Mouse (Mus musculus) neural tube, embryonic 14.5 days (tissue): Measurements from ENCODE around the gene 0610010K14Rik. TPM values are rescaled to one million over a fixed set of nuclear protein-coding genes. Genes with fewer than 3 reads are reported as not detected.

ENCODE experiments used
- ATAC-seq: fragments of 200-750 bp; cut with Nextera tagmentation; 2 replicates; pipeline ENCODE4 v1.8.0; 2017; ENCODE audit warnings: low read depth, mild to moderate bottlenecking, moderate TSS enrichment, moderate library complexity
- H3K27ac ChIP-seq: fragments of 300-500 bp; sonication (generic); 2 replicates; pipeline ENCODE4 v1.5.1; 2014; ENCODE audit warnings: low read depth, mild to moderate bottlenecking, control low read depth, low read length, moderate library complexity, mixed read lengths
- H3K27me3 ChIP-seq: fragments of 300-500 bp; sonication (generic); 2 replicates; pipeline ENCODE4 v1.6.1; 2014; ENCODE audit warnings: low read length; ENCODE audit not compliant: control insufficient read depth, insufficient read depth
- H3K36me3 ChIP-seq: fragments of 300-500 bp; sonication (generic); 2 replicates; pipeline ENCODE4 v1.6.1; 2014; ENCODE audit warnings: low read length, mixed read lengths; ENCODE audit not compliant: control insufficient read depth, insufficient read depth
- H3K4me1 ChIP-seq: fragments of 300-500 bp; sonication (generic); 2 replicates; pipeline ENCODE4 v1.6.1; 2014; ENCODE audit warnings: low read length; ENCODE audit not compliant: control insufficient read depth, insufficient read depth
- H3K4me2 ChIP-seq: fragments of 300-500 bp; sonication (generic); 2 replicates; pipeline ENCODE4 v1.6.1; 2014; ENCODE audit warnings: mild to moderate bottlenecking, low read depth, low read length, control low read depth
- H3K4me3 ChIP-seq: fragments of 300-500 bp; sonication (generic); 2 replicates; pipeline ENCODE4 v1.5.1; 2014; ENCODE audit warnings: low read depth, low read length, control low read depth, mixed read lengths
- H3K9ac ChIP-seq: fragments of 300-500 bp; sonication (generic); replicated peaks from 2 replicates; pipeline ENCODE4 v1.6.1; 2014; ENCODE audit warnings: low read depth, mild to moderate bottlenecking, control low read depth, low read length, mixed read lengths
- H3K9me3 ChIP-seq: fragments of 300-500 bp; sonication (generic); 2 replicates; pipeline ENCODE4 v1.6.1; 2016; ENCODE audit warnings: low read length; ENCODE audit not compliant: control insufficient read depth
- WGBS: fragments of 180-500 bp; shearing (Covaris S2); extraction: QIAGEN DNeasy Blood & Tissue Kit; methylation state at CpG from one replicate; pipeline ENCODE4 v1.1.7; 2014; 5-methylcytosine and 5-hydroxymethylcytosine counted together
- polyA plus RNA-seq: library from polyadenylated mRNA; unstranded; fragments of >200 nt; fragmentation: Nextera tagmentation; extraction: Ambion mirVana; gene quantifications from 2 replicates; pipeline ENCODE4 v1.2.1, GENCODE M21; 2014

0610010K14Rik gene
- polyA plus RNA-seq, 1 experiment from 2014 or later = 161 TPM

DNA sequence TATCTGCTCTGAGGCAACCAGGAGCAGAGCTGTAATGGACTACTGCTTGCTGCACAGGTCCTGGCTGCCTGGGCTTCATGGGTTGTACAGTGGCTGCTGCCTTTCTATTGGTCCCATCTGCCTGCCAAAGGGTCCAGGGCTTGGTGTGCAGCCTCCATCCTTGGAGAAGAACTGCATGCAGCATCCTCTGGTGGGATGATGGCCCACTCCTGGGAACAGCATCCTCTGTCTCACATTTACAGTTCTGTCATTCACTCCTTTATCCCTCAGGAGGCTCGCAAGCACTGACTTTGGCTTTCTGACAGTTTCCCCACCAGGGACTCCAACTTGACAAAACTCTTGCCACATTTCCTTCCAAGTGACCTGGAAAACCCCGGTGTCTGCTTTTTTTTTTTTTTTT lies 30.9 kb downstream of the 0610010K14Rik start:
- 87% methylated on average over 2 of the region's 2 CpGs for WGBS
- Histone ChIP-seq H3K27me3 (no peaks in the 10 kb centered on the region), H3K4me1 (no peaks in the 10 kb centered on the region), H3K9ac (no peak overlapping the region), H3K4me2 (no peak overlapping the region), H3K9me3 (no peaks in the 10 kb centered on the region), H3K4me3 (no peak overlapping the region), H3K36me3 (no peaks in the 10 kb centered on the region), H3K27ac (no peak overlapping the region)
- no peak for ATAC-seq

DNA sequence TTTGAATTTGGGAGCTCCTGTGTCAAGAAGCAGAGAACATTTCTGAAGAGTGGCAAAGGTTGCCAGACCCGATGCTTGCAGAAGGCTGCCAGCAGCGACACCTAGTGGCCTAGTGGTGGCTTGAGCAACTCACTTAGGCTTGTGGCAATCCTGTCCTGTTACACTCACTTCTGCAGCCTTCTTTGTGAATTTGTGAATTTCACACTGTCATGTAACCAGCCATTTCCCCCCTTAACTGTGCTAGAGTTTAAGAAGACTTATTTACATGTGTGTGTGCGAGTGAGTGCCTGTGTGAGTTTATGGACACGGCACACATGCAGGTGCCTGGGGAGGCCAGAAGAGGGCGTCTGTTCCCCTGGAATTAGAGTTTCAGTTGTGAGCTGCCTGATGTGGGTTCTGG lies 36.0 kb downstream of the 0610010K14Rik start:
- Histone ChIP-seq H3K36me3 (no peaks in the 10 kb centered on the region), H3K9ac (no peak overlapping the region), H3K27me3 (no peaks in the 10 kb centered on the region), H3K4me2 (no peak overlapping the region), H3K4me3 (no peak overlapping the region), H3K4me1 (no peaks in the 10 kb centered on the region), H3K27ac (no peak overlapping the region), H3K9me3 (no peaks in the 10 kb centered on the region)
- no peak for ATAC-seq
- 36% methylated on average over 5 of the region's 5 CpGs for WGBS

DNA sequence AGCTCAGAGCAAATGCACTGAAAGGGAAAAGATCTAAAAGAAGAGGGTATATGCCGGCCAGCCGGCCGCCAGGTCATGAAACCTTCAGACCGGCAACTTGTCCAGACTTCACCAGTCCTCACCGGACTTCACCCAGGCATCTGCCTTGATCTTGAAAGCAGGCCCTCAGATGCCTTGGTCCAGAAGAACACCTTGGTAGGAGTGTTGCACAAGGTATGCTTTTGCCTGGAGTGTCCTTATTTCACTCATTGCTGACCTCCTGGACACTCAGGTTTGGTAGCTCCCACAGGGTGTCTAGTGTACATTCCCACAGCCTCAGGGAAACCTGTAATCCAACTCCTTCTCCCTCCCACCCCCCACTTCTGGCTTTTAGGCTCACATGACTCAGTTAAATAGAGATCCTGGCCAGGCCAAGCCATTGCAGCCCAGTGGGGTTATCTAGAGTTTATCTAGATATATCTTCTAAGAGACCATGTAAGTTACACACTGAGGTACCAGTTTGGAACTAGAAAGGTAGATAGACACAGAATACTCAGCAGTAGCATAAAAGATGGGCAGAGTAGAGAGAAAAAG lies 37.6 kb downstream of the 0610010K14Rik start:
- Histone ChIP-seq H3K4me1 (no peaks in the 10 kb centered on the region), H3K36me3 (no peaks in the 10 kb centered on the region), H3K27ac (no peak overlapping the region), H3K9ac (no peak overlapping the region), H3K9me3 (no peaks in the 10 kb centered on the region), H3K4me2 (no peak overlapping the region), H3K27me3 (no peaks in the 10 kb centered on the region), H3K4me3 (no peak overlapping the region)
- no peak for ATAC-seq
- WGBS = 85% methylated on average over 5 of the region's 5 CpGs

GRCm38 (mm10) chr11:70199107-70199506 lies 38.6 kb downstream of the 0610010K14Rik start:
- Histone ChIP-seq H3K27me3 (no peaks in the 10 kb centered on the region), H3K4me1 (no peaks in the 10 kb centered on the region), H3K27ac (no peak overlapping the region), H3K36me3 (no peaks in the 10 kb centered on the region), H3K4me2 (no peak overlapping the region), H3K9ac (no peak overlapping the region), H3K9me3 (no peaks in the 10 kb centered on the region), H3K4me3 (no peak overlapping the region)
- no peak for ATAC-seq
- 88% methylated on average over 8 of the region's 8 CpGs for WGBS

DNA sequence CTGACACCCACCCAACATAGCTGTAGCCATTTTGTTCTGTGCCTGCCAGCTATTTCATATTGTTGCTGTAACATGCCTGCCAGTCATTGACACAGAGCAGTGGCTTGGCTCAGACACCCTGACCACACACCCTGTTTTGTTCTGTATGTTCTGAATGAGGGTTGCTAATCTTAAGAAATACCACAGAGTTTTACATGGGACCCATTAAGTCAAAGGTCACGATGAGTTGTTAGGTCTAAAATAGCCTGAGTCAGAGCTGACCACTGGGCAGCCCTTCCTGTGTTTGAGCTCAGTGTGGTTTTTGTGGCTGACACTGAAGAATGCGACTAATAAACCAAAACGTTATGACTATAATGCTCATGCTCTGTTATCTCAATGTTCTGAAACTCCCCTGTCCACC lies 39.4 kb downstream of the 0610010K14Rik start:
- Histone ChIP-seq H3K4me1 (no peaks in the 10 kb centered on the region), H3K27ac (no peak overlapping the region)

GRCm38 (mm10) chr11:70193354-70194285 lies 44.1 kb downstream of the 0610010K14Rik start:
- no peaks in the 10 kb centered on the region for H3K4me1 ChIP-seq
- ATAC-seq = no peak
- no peak overlapping the region for H3K4me2 ChIP-seq
- H3K9ac ChIP-seq = no peak overlapping the region
- no peak overlapping the region for H3K4me3 ChIP-seq
- 65% methylated on average over 11 of the region's 11 CpGs for WGBS
- H3K9me3 ChIP-seq = no peaks in the 10 kb centered on the region
- H3K27me3 ChIP-seq = no peaks in the 10 kb centered on the region
- H3K36me3 ChIP-seq = no peaks in the 10 kb centered on the region
- no peak overlapping the region for H3K27ac ChIP-seq

More for the DNA sequence above, 39.4 kb downstream of the 0610010K14Rik start:
- Histone ChIP-seq H3K9me3 (no peaks in the 10 kb centered on the region), H3K4me3 (no peak overlapping the region), H3K36me3 (no peaks in the 10 kb centered on the region), H3K27me3 (no peaks in the 10 kb centered on the region), H3K9ac (no peak overlapping the region), H3K4me2 (no peak overlapping the region)
- no peak for ATAC-seq
- WGBS = 96% methylated on average over 3 of the region's 3 CpGs

GRCm38 (mm10) chr11:70192157-70192556 lies 45.6 kb downstream of the 0610010K14Rik start:
- WGBS = 86% methylated on average over 4 of the region's 4 CpGs
- no peaks in the 10 kb centered on the region for H3K27me3 ChIP-seq
- no peaks in the 10 kb centered on the region for H3K36me3 ChIP-seq
- no peak overlapping the region for H3K4me2 ChIP-seq
- H3K9me3 ChIP-seq = no peaks in the 10 kb centered on the region
- no peak overlapping the region for H3K27ac ChIP-seq
- no peak overlapping the region for H3K9ac ChIP-seq
- H3K4me1 ChIP-seq = no peaks in the 10 kb centered on the region
- H3K4me3 ChIP-seq = no peak overlapping the region
- no peak for ATAC-seq

- no peaks in the 10 kb centered on the region for H3K36me3 ChIP-seq
- no peak for ATAC-seq
- H3K4me2 ChIP-seq = no peak overlapping the region
- H3K4me1 ChIP-seq = no peaks in the 10 kb centered on the region
- H3K9ac ChIP-seq = no peak overlapping the region
- H3K4me3 ChIP-seq = no peak overlapping the region
- H3K9me3 ChIP-seq = no peaks in the 10 kb centered on the region
- 86% methylated on average over 6 of the region's 6 CpGs for WGBS
- H3K27me3 ChIP-seq = no peaks in the 10 kb centered on the region
- no peak overlapping the region for H3K27ac ChIP-seq
These were observed 46.5 kb downstream of the 0610010K14Rik start for GRCm38 (mm10) chr11:70191188-70191587.
